Mouse (Mus musculus) heart, adult 2 months (tissue): ENCODE measurements around the gene Fdxacb1. TPM values are rescaled to one million over a fixed set of nuclear protein-coding genes. Genes with fewer than 3 reads are reported as not detected.

Experiments used
- DNase-seq, 2 experiments: peaks; one replicate each; pipeline ENCODE4 v3.0.0; 2021
- H3K27ac ChIP-seq: fragments of 200-600 bp; 2 replicates; pipeline ENCODE4 v1.8.1; 2022
- H3K27me3 ChIP-seq: fragments of 200-500 bp; 2 replicates; pipeline ENCODE4 v1.6.1; 2012; ENCODE audit warnings: mild to moderate bottlenecking, low read length, inconsistent platforms, mixed read lengths; ENCODE audit not compliant: control insufficient read depth, insufficient read depth
- H3K36me3 ChIP-seq: fragments of 200-500 bp; 2 replicates; pipeline ENCODE4 v1.6.1; 2012; ENCODE audit warnings: low read length, inconsistent platforms; ENCODE audit not compliant: control insufficient read depth, insufficient read depth
- H3K4me1 ChIP-seq: fragments of 200-500 bp; 2 replicates; pipeline ENCODE4 v1.6.1; 2011; ENCODE audit warnings: low read length; ENCODE audit not compliant: control insufficient read depth, insufficient read depth
- H3K4me3 ChIP-seq: fragments of 200-600 bp; 2 replicates; pipeline ENCODE4 v1.8.1; 2022
- H3K79me2 ChIP-seq: fragments of 200-500 bp; replicated peaks from 2 replicates; pipeline ENCODE4 v1.6.1; 2012; ENCODE audit warnings: mild to moderate bottlenecking, inconsistent platforms, low read length, moderate library complexity, mixed read lengths; ENCODE audit not compliant: control insufficient read depth, insufficient read depth
- H3K9ac ChIP-seq: fragments of 200-500 bp; 2 replicates; pipeline ENCODE4 v1.6.1; 2012; ENCODE audit warnings: low read depth, mild to moderate bottlenecking, control low read depth, inconsistent platforms, low read length, mixed read lengths
- CTCF ChIP-seq: fragments of 200-600 bp; IDR thresholded peaks from 2 replicates; pipeline ENCODE4 v1.8.1; 2022; ENCODE audit warnings: antibody characterized with exemption, mild to moderate bottlenecking, moderate library complexity
- EP300 ChIP-seq: fragments of 200-500 bp; IDR thresholded peaks from 2 replicates; pipeline ENCODE4 v1.6.1; 2011; ENCODE audit warnings: low read depth, low read length, control low read depth; ENCODE audit not compliant: insufficient read depth
- POLR2A ChIP-seq: fragments of 200-500 bp; IDR thresholded peaks from 2 replicates; pipeline ENCODE4 v1.6.1; 2011; ENCODE audit warnings: mild to moderate bottlenecking, low read depth, low read length, control low read depth; ENCODE audit not compliant: insufficient read depth
- WGBS: fragments of 180-500 bp; shearing (Covaris S2); methylation state at CpG from one replicate; pipeline ENCODE4 v1.1.7; 2018; 5-methylcytosine and 5-hydroxymethylcytosine counted together
- intact Hi-C: fragments of 180-260 bp; cut with DNase I; formaldehyde crosslinking; loops from one replicate; pipeline ENCODE4 v1.15.1; 2025
- long read RNA-seq: library from polyadenylated mRNA; stranded (forward); transcript quantifications from one replicate; pipeline ENCODE4 v2.0.0, GENCODE M21; 2021
- polyA plus RNA-seq: library from polyadenylated mRNA; depleted of rRNA; stranded (reverse); fragments of >200 nt; gene quantifications from 2 replicates; pipeline ENCODE4 v1.2.3, GENCODE M21; 2012; rRNA removed
- total RNA-seq, 2 experiments: library from RNA; stranded (reverse); gene quantifications; 2 replicates each; pipeline ENCODE4 v1.2.3; 2021

Fdxacb1 gene
- total RNA-seq (1 to 10 TPM; 4.7 to 5.1 TPM), polyA plus RNA-seq (3.4 and 5.2 TPM in 2 replicates)
- long read RNA-seq, transcript Fdxacb1-201 (5 exons, 2,658 nt): major isoform, 6 of 8 reads
- long read RNA-seq, partial matches to known transcripts: 1 of 8 reads
- long read RNA-seq, other reads (novel, unspliced or antisense): 1 of 8 reads

- peak within 1 kb of the TSS; percentile 72 for H3K4me3 ChIP-seq
- TF ChIP-seq CTCF (peak; percentile 97), EP300 (peak; percentile 73), POLR2A (peak; percentile 37; the same call in 1 of the 2 replicates)
- DNase-seq: peak; percentile 98
- 2% methylated on average over 59 of the region's 59 CpGs for WGBS
- no peaks in the 10 kb centered on the region for H3K36me3 ChIP-seq
- peaks cover 4% of the 10 kb centered on the region for H3K4me1 ChIP-seq
- peak within 1 kb of the TSS; percentile 72 for H3K9ac ChIP-seq
- intact Hi-C loops: loop anchor here (1.0 to 5.0 kb wide), 3 partner anchors 70 to 166 kb away; partner anchors contain the start of genes Dlat, Sdhd and Timm8b
- peak within 1 kb of the TSS; percentile 93 for H3K27ac ChIP-seq
- H3K27me3 ChIP-seq: no peaks in the 10 kb centered on the region
- H3K79me2 ChIP-seq: no peaks in the 10 kb centered on the region
Observed at GRCm38 (mm10) chr9:50768107-50769002, at the start of gene Fdxacb1. Fdxacb1 (plus strand) TSS chr9:50768236.

GRCm38 (mm10) chr9:50718878-50719277, 49.2 kb upstream of the Fdxacb1 start:
- no peak overlapping the region for H3K27ac ChIP-seq
- H3K27me3 ChIP-seq: no peaks in the 10 kb centered on the region
- intact Hi-C loops: no loop called here
- no peak for DNase-seq
- no peak overlapping the region for H3K9ac ChIP-seq
- no peak overlapping the region for H3K4me3 ChIP-seq
- WGBS: 35% methylated on average over 4 of the region's 4 CpGs
- peaks cover 2% of the 10 kb centered on the region for H3K4me1 ChIP-seq
- no peaks in the 10 kb centered on the region for H3K36me3 ChIP-seq
- no peak for TF ChIP-seq POLR2A
- no peak for TF ChIP-seq EP300
- TF ChIP-seq CTCF: no peak
- no peaks in the 10 kb centered on the region for H3K79me2 ChIP-seq

GRCm38 (mm10) chr9:50721061-50721460, 47.0 kb upstream of the Fdxacb1 start:
- no peak for TF ChIP-seq EP300
- TF ChIP-seq POLR2A: no peak
- no peak for TF ChIP-seq CTCF
- WGBS: 48% methylated on average over 12 of the region's 12 CpGs
- Histone ChIP-seq H3K4me1 (peaks cover 2% of the 10 kb centered on the region), H3K79me2 (no peaks in the 10 kb centered on the region), H3K36me3 (0 out of 2 replicates have a peak, but pooled peaks cover 2% of the 10 kb centered on the region), H3K27ac (no peak overlapping the region), H3K9ac (no peak overlapping the region), H3K27me3 (no peaks in the 10 kb centered on the region), H3K4me3 (no peak overlapping the region)
- no peak for DNase-seq
- intact Hi-C loops: loop anchor here (5.0 kb wide), 1 partner anchor 1106 kb away; no protein-coding TSS in a partner anchor

- no peak for DNase-seq
Observed at GRCm38 (mm10) chr9:50722451-50722911, 45.6 kb upstream of the Fdxacb1 start.

DNA sequence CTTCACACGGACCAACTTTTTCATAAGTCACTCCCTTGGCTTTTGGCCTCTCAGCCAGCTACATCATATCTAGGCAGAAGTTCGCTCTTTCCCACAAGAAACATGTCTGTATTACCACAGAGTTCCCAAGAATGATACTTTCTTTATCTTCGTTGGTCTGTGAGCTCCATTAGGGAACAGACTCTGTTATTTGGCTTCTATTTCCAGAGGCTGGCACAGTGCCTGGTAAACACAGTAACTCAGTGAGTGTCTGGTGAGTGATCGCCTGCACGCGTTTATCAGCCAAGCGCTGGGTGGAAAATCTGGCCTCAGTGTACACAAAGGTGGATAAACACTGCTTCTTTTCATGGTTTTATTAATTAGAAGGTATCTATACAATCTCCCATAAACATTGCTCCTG, 44.6 kb upstream of the Fdxacb1 start:
- Histone ChIP-seq H3K4me1 (peaks cover 6% of the 10 kb centered on the region), H3K27me3 (no peaks in the 10 kb centered on the region), H3K9ac (peak overlapping the region; percentile 18), H3K36me3 (0 out of 2 replicates have a peak, but pooled peaks cover 2% of the 10 kb centered on the region), H3K4me3 (peak overlapping the region; percentile 30), H3K27ac (peak overlapping the region; percentile 72), H3K79me2 (no peaks in the 10 kb centered on the region)
- 13% methylated on average over 7 of the region's 7 CpGs for WGBS
- peak; percentile 63 to 77 for DNase-seq
- intact Hi-C loops: loop anchor here (5.0 kb wide), 1 partner anchor 1104 kb away; no protein-coding TSS in a partner anchor
- no peak for TF ChIP-seq CTCF
- peak; percentile 28; the same call in 1 of the 2 replicates for TF ChIP-seq POLR2A

More at GRCm38 (mm10) chr9:50722451-50722911, 45.6 kb upstream of the Fdxacb1 start:
- Histone ChIP-seq H3K27me3 (no peaks in the 10 kb centered on the region), H3K4me3 (no peak overlapping the region), H3K27ac (peak overlapping the region; percentile 72), H3K9ac (no peak overlapping the region), H3K79me2 (no peaks in the 10 kb centered on the region), H3K4me1 (peaks cover 2% of the 10 kb centered on the region), H3K36me3 (0 out of 2 replicates have a peak, but pooled peaks cover 2% of the 10 kb centered on the region)
- peak; percentile 53; the same call in 1 of the 2 replicates for TF ChIP-seq EP300
- TF ChIP-seq CTCF: no peak
- TF ChIP-seq POLR2A: no peak
- intact Hi-C loops: loop anchor here (5.0 kb wide), 1 partner anchor 1105 kb away; no protein-coding TSS in a partner anchor
- WGBS: 33% methylated on average over 8 of the region's 8 CpGs
